Mouse (Mus musculus) megakaryocyte, adult 5-6 weeks (primary cell): ENCODE results near the gene Knstrn. TPM values are rescaled to one million over a fixed set of nuclear protein-coding genes. Genes with fewer than 3 reads are reported as not detected.
A peak's percentile ranks its signal among the peaks of the same experiment; 100 is the strongest.

Experiments
- ATAC-seq: 2 replicates; pipeline ENCODE4 v1.8.0; 2016; ENCODE audit warnings: mild to moderate bottlenecking, inconsistent platforms; ENCODE audit not compliant: poor library complexity, severe bottlenecking
- total RNA-seq, 2 experiments: library from RNA; stranded (forward) in 1 of 2; stranded (reverse) in 1 of 2; fragments of 153-499, 151-499 nt in 1 of 2; fragments of 221-1000, 200-1000 nt in 1 of 2; gene quantifications; 2 replicates each; pipeline versions ENCODE4 v1.2.3 to v1.2.4; 2015 to 2017

The Knstrn gene
- total RNA-seq, 2 experiments from 2014 or later: 59.7 to 217 TPM

GRCm38 (mm10) chr2:118899981-118900825 is 86.4 kb downstream of the Knstrn start, which contains the start of gene Bahd1:
Bahd1 (plus strand) TSS chr2:118900377.
- peak; percentile 16; the same call in 1 of the 2 replicates for ATAC-seq

- no peak for ATAC-seq
Measured at GRCm38 (mm10) chr2:118900826-118901140, 87.0 kb downstream of the Knstrn start.

GRCm38 (mm10) chr2:118901175-118902031 is 87.6 kb downstream of the Knstrn start:
- peak; percentile 82 for ATAC-seq

GRCm38 (mm10) chr2:118902051-118903025 is 88.5 kb downstream of the Knstrn start:
- ATAC-seq: no peak

- ATAC-seq: no peak
Measured at GRCm38 (mm10) chr2:118903333-118903741, 89.5 kb downstream of the Knstrn start.

Other genes with a start within 250 kb of the Knstrn start
- gene Bub1b, start 215.8 kb upstream of the Knstrn start, total RNA-seq (2015): 48.8 and 63.4 TPM in 2 replicates
- gene Bub1b, start 215.8 kb upstream of the Knstrn start, total RNA-seq (2017): 139 TPM in 2 replicates
- not detected in 2 replicates for gene Pak6, start 150.7 kb upstream of the Knstrn start, total RNA-seq (2015)
- not detected in 2 replicates for gene Pak6, start 150.7 kb upstream of the Knstrn start, total RNA-seq (2017)
- 0.07 and 0.11 TPM in 2 replicates for gene Ankrd63, start 110.0 kb upstream of the Knstrn start, total RNA-seq (2015)
- 0.07 and 0.12 TPM in 2 replicates for gene Ankrd63, start 110.0 kb upstream of the Knstrn start, total RNA-seq (2017)
- gene Plcb2, start 85.6 kb upstream of the Knstrn start, total RNA-seq (2015): 48.2 and 48.4 TPM in 2 replicates
- gene Plcb2, start 85.6 kb upstream of the Knstrn start, total RNA-seq (2017): 38.1 and 46.9 TPM in 2 replicates
- 12.0 and 15.3 TPM in 2 replicates for gene Inafm2, start 68.2 kb upstream of the Knstrn start, total RNA-seq (2015)
- gene Inafm2, start 68.2 kb upstream of the Knstrn start, total RNA-seq (2017): 10.6 and 11.2 TPM in 2 replicates
- 0.16 TPM in 1 of 2 replicates, not detected in the other for gene Ccdc9b, start 51.3 kb upstream of the Knstrn start, total RNA-seq (2015)
- gene Ccdc9b, start 51.3 kb upstream of the Knstrn start, total RNA-seq (2017): 0.44 and 0.53 TPM in 2 replicates
- not detected in 2 replicates for gene Phgr1, start 41.2 kb upstream of the Knstrn start, total RNA-seq (2015)
- gene Phgr1, start 41.2 kb upstream of the Knstrn start, total RNA-seq (2017): not detected in 2 replicates
- gene Disp2, start 34.3 kb upstream of the Knstrn start, total RNA-seq (2015): 0.02 TPM in 1 of 2 replicates, not detected in the other
- not detected in 2 replicates for gene Disp2, start 34.3 kb upstream of the Knstrn start, total RNA-seq (2017)
- 11.4 and 12.9 TPM in 2 replicates for gene Ivd, start 48.0 kb downstream of the Knstrn start, total RNA-seq (2015)
- gene Ivd, start 48.0 kb downstream of the Knstrn start, total RNA-seq (2017): 21.6 and 28.0 TPM in 2 replicates
- 5.1 and 5.3 TPM in 2 replicates for gene Bahd1, start 86.4 kb downstream of the Knstrn start, total RNA-seq (2015)
- 3.2 and 4.2 TPM in 2 replicates for gene Bahd1, start 86.4 kb downstream of the Knstrn start, total RNA-seq (2017)
- 4.6 and 5.3 TPM in 2 replicates for gene Chst14, start 112.5 kb downstream of the Knstrn start, total RNA-seq (2015)
- gene Chst14, start 112.5 kb downstream of the Knstrn start, total RNA-seq (2017): 1.4 and 3.5 TPM in 2 replicates
- gene Ccdc32, start 215.4 kb downstream of the Knstrn start, total RNA-seq (2015): 10.7 and 12.2 TPM in 2 replicates
- 14.1 and 16.3 TPM in 2 replicates for gene Ccdc32, start 215.4 kb downstream of the Knstrn start, total RNA-seq (2017)
- gene Rpusd2, start 220.8 kb downstream of the Knstrn start, total RNA-seq (2015): 2.5 and 2.8 TPM in 2 replicates
- 2.5 and 4.8 TPM in 2 replicates for gene Rpusd2, start 220.8 kb downstream of the Knstrn start, total RNA-seq (2017)
- 65.3 and 69.5 TPM in 2 replicates for gene Knl1, start 233.1 kb downstream of the Knstrn start, total RNA-seq (2015)
- gene Knl1, start 233.1 kb downstream of the Knstrn start, total RNA-seq (2017): 79.4 and 82.1 TPM in 2 replicates